13 mouse cellular contexts compared by ENCODE assay signal in the genomic region with DNA sequence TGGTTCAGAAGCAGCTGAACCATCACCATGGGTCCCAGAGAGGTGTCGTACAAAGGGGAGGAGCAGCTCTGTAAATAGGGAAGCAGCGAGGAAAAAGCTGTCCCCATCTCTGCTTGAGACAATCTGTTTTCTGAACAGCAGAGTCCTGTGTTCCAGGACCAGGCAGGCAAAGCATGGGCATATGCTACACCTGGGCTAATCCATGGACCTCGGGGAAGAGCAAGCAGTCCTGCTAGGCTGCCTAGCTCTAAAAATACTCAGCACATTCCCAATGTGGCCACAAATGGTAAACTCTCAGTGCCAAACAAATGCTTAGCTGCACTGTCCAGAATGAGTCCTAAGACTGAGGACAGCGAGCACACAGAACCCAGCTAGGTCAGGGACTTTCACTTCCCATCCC.
"Had no signal": no experiment of that assay in that cellular context is flagged by ENCODE, and none has a peak within 500 bp of the region (broad histone marks: within the 10 kb centered on the region; RNA-seq: fewer than 3 reads in every experiment).

No protein-coding gene starts in this region.

- DNase-seq: kidney, postnatal 14 days; left cerebral cortex, postnatal 4 days; lung, adult 18-20 months; midbrain, embryonic 14.5 days; right cerebral cortex, postnatal 4 days; spleen, adult 18-20 months; thymus, adult 18-20 months; thymus, postnatal 36 days had no signal

- H3K27ac ChIP-seq: kidney, embryonic 15.5 days; limb, embryonic 13.5 days; liver, embryonic 14.5 days; midbrain, embryonic 10.5 days; neural tube, embryonic 12.5 days had no signal

- H3K4me3 ChIP-seq: kidney, embryonic 15.5 days; limb, embryonic 13.5 days; midbrain, embryonic 10.5 days; neural tube, embryonic 12.5 days had no signal

- H3K27me3 ChIP-seq: kidney, embryonic 15.5 days; limb, embryonic 13.5 days; neural tube, embryonic 12.5 days had no signal

- H3K4me1 ChIP-seq: kidney, embryonic 15.5 days; limb, embryonic 13.5 days; midbrain, embryonic 10.5 days; neural tube, embryonic 12.5 days had no signal

- H3K36me3 ChIP-seq: kidney, embryonic 15.5 days; limb, embryonic 13.5 days; midbrain, embryonic 10.5 days; neural tube, embryonic 12.5 days had no signal
